Mouse (Mus musculus) small intestine, adult 2 months (tissue): ENCODE results near the gene C87436.

Experiments
- CTCF ChIP-seq: fragments of 200-500 bp; IDR thresholded peaks from 2 replicates; pipeline ENCODE4 v1.5.1; 2012; ENCODE audit warnings: low read depth, mild to moderate bottlenecking, control low read depth, inconsistent platforms, low read length, moderate library complexity, mixed read lengths; ENCODE audit not compliant: insufficient replicate concordance, insufficient read length; ENCODE audit errors: extremely low read depth
- POLR2A ChIP-seq: fragments of 200-500 bp; IDR thresholded peaks from 2 replicates; pipeline ENCODE4 v1.6.1; 2012; ENCODE audit warnings: low read depth, mild to moderate bottlenecking, control low read depth, inconsistent platforms, low read length, moderate library complexity

DNA sequence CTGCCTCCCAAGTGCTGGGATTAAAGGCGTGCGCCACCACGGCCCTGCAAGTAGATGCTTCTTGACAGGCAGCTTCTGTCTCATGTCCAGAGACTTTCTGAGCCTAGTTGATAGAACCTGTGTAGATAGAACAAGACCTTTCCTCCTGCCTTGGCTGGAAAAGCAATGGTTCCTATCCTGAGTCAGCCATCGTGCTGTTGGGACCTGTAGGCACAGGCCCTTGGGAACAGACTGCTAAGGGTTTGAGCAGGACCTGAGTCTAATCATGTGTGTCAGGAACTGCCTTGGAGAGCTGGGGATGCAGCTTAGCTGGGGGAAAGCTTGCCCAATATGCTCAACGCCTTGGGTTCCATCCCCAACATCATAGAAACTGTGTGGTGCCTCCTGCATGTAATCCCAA, 35.9 kb downstream of the C87436 start:
- no peak for TF ChIP-seq CTCF
- no peak for TF ChIP-seq POLR2A
